Mouse (Mus musculus) lung, adult 2 months (tissue): ENCODE data around the gene Map7d1. TPM values are rescaled to one million over a fixed set of nuclear protein-coding genes. Genes with fewer than 3 reads are reported as not detected.

Source experiments
- DNase-seq: peaks from one replicate; pipeline ENCODE4 v3.0.0; 2022
- H3K4me1 ChIP-seq: fragments of 200-500 bp; 2 replicates; pipeline ENCODE4 v1.6.1; 2011; ENCODE audit warnings: low read length; ENCODE audit not compliant: control insufficient read depth, insufficient read depth
- H3K4me3 ChIP-seq: fragments of 200-500 bp; replicated peaks from 2 replicates; pipeline ENCODE3; 2011; ENCODE audit warnings: low read depth, mild to moderate bottlenecking, control low read depth, low read length; ENCODE audit errors: extremely low read depth
- CTCF ChIP-seq: fragments of 200-500 bp; IDR thresholded peaks from 2 replicates; pipeline ENCODE4 v1.5.1; 2011; ENCODE audit warnings: mild to moderate bottlenecking, low read length, control low read depth; ENCODE audit not compliant: insufficient read depth
- POLR2A ChIP-seq: fragments of 200-500 bp; IDR thresholded peaks from 2 replicates; pipeline ENCODE4 v1.6.1; 2011; ENCODE audit warnings: low read depth, mild to moderate bottlenecking, control low read depth, low read length, borderline replicate concordance; ENCODE audit errors: extremely low read depth
- WGBS: fragments of 180-500 bp; shearing (Covaris S2); methylation state at CpG from one replicate; pipeline ENCODE4 v1.1.7; 2018; 5-methylcytosine and 5-hydroxymethylcytosine counted together
- polyA plus RNA-seq: library from polyadenylated mRNA; depleted of rRNA; stranded (reverse); fragments of >200 nt; gene quantifications from 2 replicates; pipeline ENCODE4 v1.2.3, GENCODE M21; 2012; rRNA removed

Gene Map7d1
- polyA plus RNA-seq, 1 experiment: 153 TPM

DNA sequence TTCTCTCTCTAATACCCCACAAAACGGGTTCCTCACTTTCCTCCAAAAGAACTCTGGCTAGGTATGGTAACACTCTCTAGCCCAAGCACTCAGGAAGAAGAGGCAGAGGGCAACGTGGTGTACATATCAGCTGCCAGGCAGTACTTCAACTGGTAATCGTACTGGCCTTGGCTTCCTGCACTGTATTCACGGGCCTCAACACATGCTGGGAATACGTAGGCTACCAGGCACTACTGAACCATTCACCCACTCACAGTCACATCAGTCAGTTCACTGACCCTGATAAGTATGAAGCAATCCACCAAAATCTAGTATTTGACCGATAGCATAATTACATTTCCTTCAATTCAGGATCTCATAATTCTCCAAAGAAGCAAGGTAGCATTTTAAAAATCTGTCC lies 56.6 kb downstream of the Map7d1 start:
- Histone ChIP-seq H3K4me3 (no peak overlapping the region), H3K4me1 (peaks cover 23% of the 10 kb centered on the region)
- 14% methylated on average over 6 of the region's 6 CpGs for WGBS
- no peak for TF ChIP-seq CTCF
- TF ChIP-seq POLR2A: no peak
- no peak for DNase-seq

- no peak for DNase-seq
Measured at GRCm38 (mm10) chr4:126197485-126197884, 58.7 kb downstream of the Map7d1 start.

GRCm38 (mm10) chr4:126194916-126195315 lies 61.2 kb downstream of the Map7d1 start:
- no peak for DNase-seq
- H3K4me3 ChIP-seq: no peak overlapping the region
- TF ChIP-seq POLR2A (no peak), CTCF (no peak)
- peaks cover 18% of the 10 kb centered on the region for H3K4me1 ChIP-seq
- 82% methylated on average over 4 of the region's 4 CpGs for WGBS

More at GRCm38 (mm10) chr4:126197485-126197884, 58.7 kb downstream of the Map7d1 start:
- WGBS: 15% methylated on average over 3 of the region's 3 CpGs
- H3K4me3 ChIP-seq: no peak overlapping the region
- peaks cover 23% of the 10 kb centered on the region for H3K4me1 ChIP-seq
- TF ChIP-seq CTCF (no peak), POLR2A (no peak)

DNA sequence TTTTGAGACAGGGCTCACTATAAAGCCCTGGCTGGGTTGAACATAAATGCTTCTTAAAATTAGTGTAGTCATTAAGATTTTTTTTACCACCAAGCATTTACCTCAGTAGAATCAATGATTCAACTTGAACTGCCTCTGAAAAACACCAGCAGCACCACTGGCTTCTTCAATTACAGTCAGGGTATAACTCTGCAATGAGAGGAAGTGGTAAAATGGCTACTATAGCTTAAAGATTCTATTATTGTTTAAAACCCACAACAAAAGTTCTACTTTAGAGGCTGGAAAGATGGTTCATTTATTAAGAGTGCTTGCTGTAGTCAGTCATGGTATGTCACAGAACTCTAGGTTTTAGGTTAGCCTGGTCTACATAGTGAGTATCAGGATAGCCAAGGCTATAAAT lies 61.9 kb downstream of the Map7d1 start:
- no peak overlapping the region for H3K4me3 ChIP-seq
- peaks cover 14% of the 10 kb centered on the region for H3K4me1 ChIP-seq
- no peak for TF ChIP-seq CTCF
- no peak for TF ChIP-seq POLR2A
- DNase-seq: no peak

GRCm38 (mm10) chr4:126190636-126191035 lies 65.5 kb downstream of the Map7d1 start:
- WGBS: 86% methylated on average over 2 of the region's 2 CpGs
- H3K4me1 ChIP-seq: peaks cover 2% of the 10 kb centered on the region; the same call in 1 of the 2 replicates
- TF ChIP-seq POLR2A (no peak), CTCF (no peak)
- DNase-seq: no peak
- no peak overlapping the region for H3K4me3 ChIP-seq

DNA sequence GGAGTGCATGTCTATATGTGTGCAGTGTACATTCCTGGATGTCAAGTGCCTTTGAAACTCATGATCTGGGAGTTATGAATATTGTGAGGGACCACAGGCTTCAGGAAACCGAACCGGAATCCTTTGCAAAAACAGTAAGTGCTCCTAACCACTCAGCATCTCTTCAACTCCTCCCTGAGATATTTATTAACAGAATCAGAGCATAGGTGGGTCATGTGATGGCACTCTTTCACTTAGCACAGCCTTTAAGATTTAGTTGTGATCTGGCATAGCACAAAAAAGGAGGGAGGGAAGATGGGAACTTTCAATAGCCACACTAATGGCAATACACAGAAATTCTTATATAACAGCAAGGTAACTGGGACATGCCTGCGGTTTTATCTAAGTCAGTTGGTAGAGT lies 69.0 kb downstream of the Map7d1 start:
- no peak overlapping the region for H3K4me3 ChIP-seq
- 66% methylated on average over 3 of the region's 3 CpGs for WGBS
- DNase-seq: no peak

GRCm38 (mm10) chr4:126183034-126183433 lies 73.1 kb downstream of the Map7d1 start:
- peaks cover 1% of the 10 kb centered on the region for H3K4me1 ChIP-seq
- TF ChIP-seq POLR2A (no peak), CTCF (no peak)
- DNase-seq: no peak
- 69% methylated on average over 5 of the region's 5 CpGs for WGBS
- no peak overlapping the region for H3K4me3 ChIP-seq

More for the DNA sequence above, 69.0 kb downstream of the Map7d1 start:
- H3K4me1 ChIP-seq: peaks cover 2% of the 10 kb centered on the region; the same call in 1 of the 2 replicates
- no peak for TF ChIP-seq POLR2A
- no peak for TF ChIP-seq CTCF

Other genes with a start within 250 kb of the Map7d1 start
- 20.9 and 39.2 TPM in 2 replicates for gene Csf3r, start 231.8 kb downstream of the Map7d1 start, polyA plus RNA-seq
- gene Mrps15, start 209.4 kb downstream of the Map7d1 start, polyA plus RNA-seq: 48.6 and 49.8 TPM in 2 replicates
- gene Oscp1, start 197.8 kb downstream of the Map7d1 start, polyA plus RNA-seq: 2.8 and 4.5 TPM in 2 replicates
- gene Lsm10, start 159.7 kb downstream of the Map7d1 start, polyA plus RNA-seq: 30.2 and 34.8 TPM in 2 replicates
- 38.0 and 41.1 TPM in 2 replicates for gene Stk40, start 152.4 kb downstream of the Map7d1 start, polyA plus RNA-seq
- 221 and 295 TPM in 2 replicates for gene Eva1b, start 108.6 kb downstream of the Map7d1 start, polyA plus RNA-seq
- 6.2 and 7.5 TPM in 2 replicates for gene Sh3d21, start 92.9 kb downstream of the Map7d1 start, polyA plus RNA-seq
- gene Thrap3, start 53.6 kb downstream of the Map7d1 start, polyA plus RNA-seq: 40.0 and 62.8 TPM in 2 replicates
- gene Trappc3, start 6.0 kb upstream of the Map7d1 start, polyA plus RNA-seq: 31.7 and 51.1 TPM in 2 replicates
- gene Col8a2, start 30.4 kb upstream of the Map7d1 start, polyA plus RNA-seq: 3.5 and 4.4 TPM in 2 replicates
- gene Adprhl2, start 65.4 kb upstream of the Map7d1 start, polyA plus RNA-seq: 42.2 and 49.0 TPM in 2 replicates
- gene Tekt2, start 69.3 kb upstream of the Map7d1 start, polyA plus RNA-seq: 12.9 and 18.6 TPM in 2 replicates
- gene Ago3, start 173.2 kb upstream of the Map7d1 start, polyA plus RNA-seq: 17.6 and 23.4 TPM in 2 replicates
- gene Ago1, start 212.2 kb upstream of the Map7d1 start, polyA plus RNA-seq: 28.5 and 35.0 TPM in 2 replicates